Mouse (Mus musculus) brain, embryonic 14.5 days (tissue): ENCODE measurements around the gene Jchain. TPM values are rescaled to one million over a fixed set of nuclear protein-coding genes. Genes with fewer than 3 reads are reported as not detected.
A peak's percentile ranks its signal among the peaks of the same experiment; 100 is the strongest.
"Not testable (repeated sequence)": the region's sequence is repeated elsewhere in the genome, so short reads cannot be mapped to it uniquely, and the experiment has no call there.

Experiments
- DNase-seq: peaks from one replicate; pipeline ENCODE4 v3.0.0-alpha.2; 2011; ENCODE audit warnings: low read depth
- CTCF ChIP-seq: fragments of 200-500 bp; IDR thresholded peaks from 2 replicates; pipeline ENCODE4 v1.5.1; 2012; ENCODE audit warnings: inconsistent platforms, mild to moderate bottlenecking, moderate library complexity, borderline replicate concordance; ENCODE audit not compliant: insufficient read depth, insufficient read length; ENCODE audit errors: extremely low read depth
- POLR2A ChIP-seq: fragments of 200-500 bp; IDR thresholded peaks from 2 replicates; pipeline ENCODE4 v1.6.1; 2012; ENCODE audit warnings: mild to moderate bottlenecking, inconsistent platforms, borderline replicate concordance; ENCODE audit not compliant: poor library complexity, insufficient read depth, insufficient read length, severe bottlenecking; ENCODE audit errors: extremely low read depth
- polyA plus RNA-seq: library from polyadenylated mRNA; depleted of rRNA; stranded (reverse); fragments of >200 nt; gene quantifications from 2 replicates; pipeline ENCODE4 v1.2.3, GENCODE M21; 2012

Gene Jchain
- polyA plus RNA-seq, 1 experiment = 0.96 TPM

DNA sequence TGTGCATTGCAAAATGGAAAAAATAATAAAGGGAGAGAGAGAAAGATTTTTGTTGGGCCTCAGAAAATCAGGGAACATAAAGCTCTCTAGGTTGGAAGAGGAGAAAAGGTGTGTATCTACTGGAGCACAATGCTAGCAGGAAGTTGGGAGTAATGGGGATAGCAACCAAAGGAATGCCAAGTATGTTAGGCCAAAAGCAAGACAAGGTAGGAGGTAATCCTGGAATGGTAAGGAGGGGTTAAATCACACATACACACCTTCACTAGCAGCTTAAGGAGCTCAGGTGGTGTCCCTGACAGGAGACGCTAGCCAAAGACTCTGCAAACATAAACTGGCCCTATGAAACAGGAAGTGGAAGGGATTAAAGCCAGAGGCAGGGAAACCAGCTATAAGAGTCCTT, 31.3 kb upstream of the Jchain start:
- TF ChIP-seq CTCF = no peak
- TF ChIP-seq POLR2A = no peak
- DNase-seq = no peak

DNA sequence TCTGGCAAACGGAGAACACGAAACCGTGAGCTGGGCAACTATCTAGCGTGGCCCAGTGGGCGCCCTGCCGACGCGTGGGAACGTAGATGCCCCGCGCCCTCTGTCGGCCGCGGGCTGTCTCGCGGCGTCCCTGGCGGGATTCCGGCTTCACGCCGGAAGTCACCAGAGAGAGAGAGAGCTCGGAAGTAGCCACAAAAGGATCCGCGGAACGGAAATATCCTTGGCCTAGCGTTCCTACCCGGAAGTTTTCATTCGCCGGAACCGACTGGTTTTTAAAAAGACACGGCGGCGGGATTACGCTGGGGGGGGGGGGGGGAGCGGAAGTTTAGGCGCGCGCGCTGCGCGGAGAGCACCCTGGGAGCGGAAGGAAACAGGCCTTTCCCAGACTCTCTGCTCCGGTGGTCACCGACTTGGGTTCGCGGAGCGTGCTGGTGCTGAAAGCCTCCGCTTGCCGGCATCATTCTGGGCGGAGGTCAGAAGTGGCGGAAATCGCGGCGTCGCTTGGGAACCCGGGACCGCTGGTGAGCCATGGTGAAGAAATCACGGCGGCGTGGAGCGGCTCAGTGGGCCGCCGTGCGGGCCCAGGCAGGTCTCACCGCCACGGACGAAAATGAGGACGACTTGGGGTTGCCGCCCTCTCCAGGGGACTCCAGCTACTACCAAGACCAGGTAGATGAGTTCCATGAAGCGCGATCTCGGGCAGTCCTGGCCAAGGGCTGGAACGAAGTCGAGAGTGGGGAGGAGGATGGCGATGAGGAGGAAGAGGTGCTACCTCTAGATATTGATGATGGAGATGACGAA, 26.6 kb upstream of the Jchain start, which contains the start of gene Utp3:
Gene Utp3, plus strand, starts transcription at position 377 of the 801 bp plus-strand sequence.
- TF ChIP-seq CTCF (peak; percentile 83), POLR2A (peak; percentile 89)
- DNase-seq = peak; percentile 99

GRCm38 (mm10) chr5:88553271-88554085, 25.8 kb upstream of the Jchain start:
- TF ChIP-seq CTCF (no peak), POLR2A (no peak)
- peak; percentile 29 for DNase-seq

- DNase-seq = no peak
- TF ChIP-seq POLR2A (no peak), CTCF (no peak)
These were observed 17.8 kb upstream of the Jchain start for GRCm38 (mm10) chr5:88545536-88545935.

DNA sequence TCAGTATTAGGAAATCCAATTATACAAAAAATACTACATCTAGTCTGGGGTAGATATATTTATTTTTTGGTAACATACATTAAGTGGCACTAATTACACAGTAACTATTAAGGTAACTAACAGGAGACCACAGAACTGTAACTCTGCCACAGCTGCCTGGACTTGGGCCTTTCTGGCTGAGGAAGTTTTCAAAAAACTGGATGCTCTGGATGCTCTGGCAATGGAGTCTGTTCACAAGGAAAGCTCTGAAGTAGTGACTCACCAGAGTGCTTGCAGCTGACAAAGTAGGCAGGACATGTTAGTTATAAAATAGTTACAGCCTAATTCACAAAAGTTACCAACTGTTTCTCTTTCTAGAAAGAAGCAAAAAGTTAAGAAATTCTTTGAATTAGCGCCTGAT, 16.7 kb upstream of the Jchain start:
- not testable (repeated sequence) for DNase-seq

DNA sequence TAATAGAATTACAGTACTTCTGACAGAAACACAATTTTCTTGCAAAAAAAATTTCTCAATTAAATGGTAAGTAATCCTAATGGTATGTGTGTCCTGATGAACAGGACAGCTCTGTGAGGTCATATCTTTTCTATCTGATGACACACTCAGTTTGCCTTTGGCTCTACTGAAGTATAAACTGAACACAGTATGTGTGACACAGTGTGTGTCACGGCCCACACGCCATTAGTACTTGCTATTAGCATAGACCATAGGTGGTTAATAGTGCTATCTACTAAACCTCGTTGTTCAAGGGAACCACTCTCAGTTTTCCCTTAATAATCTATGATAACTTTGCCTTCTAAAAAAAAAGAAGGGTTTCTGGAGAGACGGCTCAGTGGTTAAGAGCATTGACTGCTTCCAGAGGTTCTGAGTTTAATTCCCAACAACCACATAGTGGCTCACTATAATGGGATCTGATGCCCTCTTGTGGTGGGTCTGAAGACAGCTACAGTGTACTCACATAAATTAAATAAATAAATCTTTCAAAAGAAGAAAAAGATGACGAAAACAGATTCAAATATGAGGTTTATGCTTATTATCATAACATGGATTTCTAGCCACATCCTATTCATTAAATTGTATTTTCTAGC, 15.1 kb upstream of the Jchain start:
- peak; percentile 69 for DNase-seq
- TF ChIP-seq CTCF (peak; percentile 38; the same call in 1 of the 2 replicates), POLR2A (no peak)

- TF ChIP-seq POLR2A = no peak
- no peak for TF ChIP-seq CTCF
- DNase-seq = no peak
These were observed 13.2 kb upstream of the Jchain start for GRCm38 (mm10) chr5:88540845-88541244.

- TF ChIP-seq CTCF (no peak), POLR2A (no peak)
- DNase-seq = no peak
These were observed 7.0 kb upstream of the Jchain start for GRCm38 (mm10) chr5:88534697-88535096.

DNA sequence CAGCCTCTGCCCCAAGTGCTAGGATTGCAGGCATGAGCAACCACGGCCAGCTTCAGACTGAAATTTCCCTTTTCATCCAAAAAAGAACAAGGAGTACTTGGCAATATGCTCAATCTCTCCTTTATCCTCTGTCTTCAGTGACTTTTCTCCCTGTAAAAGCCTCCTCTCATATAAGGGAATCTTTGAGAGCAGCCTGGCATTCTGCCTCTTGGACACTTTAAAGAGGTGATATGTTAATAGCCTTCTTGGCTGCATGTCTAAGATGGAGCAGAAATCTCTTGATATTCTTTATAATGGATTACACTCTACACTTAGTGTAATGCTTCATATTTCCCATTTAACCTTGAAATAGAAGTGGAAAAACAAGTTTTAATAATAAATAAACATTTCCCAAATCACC, 3.2 kb upstream of the Jchain start:
- DNase-seq = no peak
- TF ChIP-seq POLR2A = no peak
- TF ChIP-seq CTCF = no peak

DNA sequence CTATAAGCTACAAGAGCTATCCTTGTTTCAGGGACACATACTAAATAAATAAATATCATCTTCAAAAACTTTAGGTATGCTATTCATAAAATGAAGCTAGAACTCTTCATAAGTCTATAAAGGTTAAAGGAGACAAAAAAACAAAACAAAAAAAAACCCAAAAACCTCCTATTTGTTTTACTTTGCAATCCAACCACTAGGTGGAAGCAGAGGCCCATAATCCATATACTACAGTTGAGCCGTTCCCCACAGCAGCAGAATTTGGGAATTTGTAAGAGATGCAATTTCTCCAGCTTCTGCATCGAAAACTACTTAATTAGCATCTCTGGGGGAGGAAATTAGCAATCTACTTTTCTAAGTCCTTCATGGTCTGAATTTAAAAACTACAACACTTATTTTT, 8.5 kb downstream of the Jchain start:
- TF ChIP-seq POLR2A (no peak), CTCF (peak; percentile 57; the same call in 1 of the 2 replicates)
- DNase-seq = peak; percentile 69

DNA sequence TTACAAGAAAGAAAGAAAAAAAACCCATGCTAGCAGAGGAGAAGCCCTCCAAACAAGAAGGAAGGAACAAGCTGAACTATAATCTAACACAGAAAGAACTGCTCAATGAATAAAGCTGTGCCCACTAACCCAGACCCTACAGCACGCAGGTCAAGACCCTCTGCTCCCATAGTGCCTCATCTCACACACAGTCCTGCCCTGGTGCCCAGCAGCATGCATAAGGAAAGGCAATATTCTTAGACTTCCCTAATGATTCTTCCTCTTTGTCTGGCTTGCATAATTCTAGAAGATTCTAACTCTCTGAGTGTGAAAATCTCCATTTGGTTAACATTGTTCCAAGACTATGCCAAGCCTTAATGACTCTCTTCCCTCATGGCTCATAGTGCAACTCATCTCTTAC, 18.7 kb downstream of the Jchain start:
- TF ChIP-seq POLR2A (no peak), CTCF (no peak)
- no peak for DNase-seq
